Mouse (Mus musculus) bone marrow, adult 2 months (tissue): Measurements from ENCODE around the gene Ttn.

Source experiments
- CTCF ChIP-seq: fragments of 200-500 bp; IDR thresholded peaks from 2 replicates; pipeline ENCODE4 v1.5.1; 2011; ENCODE audit warnings: low read length, control low read depth; ENCODE audit not compliant: control insufficient read depth, insufficient read depth
- POLR2A ChIP-seq: fragments of 200-500 bp; IDR thresholded peaks from 2 replicates; pipeline ENCODE4 v1.6.1; 2011; ENCODE audit warnings: low read depth, mild to moderate bottlenecking, control low read depth, low read length, borderline replicate concordance; ENCODE audit not compliant: control insufficient read depth

- TF ChIP-seq CTCF = no peak
- TF ChIP-seq POLR2A = no peak
Observed at GRCm38 (mm10) chr2:76961420-76962044, 20.8 kb downstream of the Ttn start.
